Comparison of ENCODE assay signal across 9 mouse cellular contexts in the genomic region with DNA sequence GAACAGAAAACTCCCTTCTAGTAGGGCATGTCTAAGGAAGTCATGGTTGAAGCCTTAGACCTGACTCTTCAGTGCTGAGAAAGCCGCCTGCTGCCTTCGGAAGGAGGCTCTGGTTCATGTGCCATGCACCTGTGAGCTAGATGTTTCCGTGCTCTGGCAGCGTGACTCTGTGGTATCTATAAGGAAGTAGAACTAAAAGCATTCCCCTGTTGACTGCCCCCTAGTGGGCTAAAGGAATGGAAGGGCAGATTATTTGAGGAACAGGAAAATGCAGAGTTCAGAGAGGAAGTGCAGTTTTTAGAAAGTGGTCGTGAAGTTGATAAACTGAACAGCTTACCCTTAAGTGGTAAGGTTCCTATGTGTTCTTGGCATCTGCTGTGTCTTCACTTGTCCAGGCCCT. TPM values are rescaled to one million over a fixed set of nuclear protein-coding genes. Genes with fewer than 3 reads are reported as not detected.
DNase-seq lines count a peak whose midpoint lies in the region; ATAC-seq and TF ChIP-seq lines count a peak whose summit lies in the region.
"Had no signal": no experiment of that assay in that cellular context is flagged by ENCODE, and none has a peak within 500 bp of the region (broad histone marks: within the 10 kb centered on the region; RNA-seq: fewer than 3 reads in every experiment).

No protein-coding gene starts in this region.

- H3K36me3 ChIP-seq in forebrain, postnatal 0 days (ENCODE audit: insufficient read depth): peaks cover 18% of the 10 kb centered on the region
- peaks cover 9% of the 10 kb centered on the region; the same call in 1 of the 2 replicates for H3K36me3 ChIP-seq in forebrain, embryonic 16.5 days (ENCODE audit: control insufficient read depth, insufficient read depth)
- peaks cover 31% of the 10 kb centered on the region for H3K36me3 ChIP-seq in embryonic facial prominence, embryonic 14.5 days (ENCODE audit: control insufficient read depth, insufficient read depth, low read length)
- peaks cover 48% of the 10 kb centered on the region for H3K36me3 ChIP-seq in limb, embryonic 10.5 days

- H3K9ac ChIP-seq in forebrain, postnatal 0 days: no peak overlapping the region
- H3K9ac ChIP-seq in forebrain, embryonic 16.5 days (replicated peaks; ENCODE audit: low read depth, low read length): no peak overlapping the region
- no peak overlapping the region for H3K9ac ChIP-seq in embryonic facial prominence, embryonic 14.5 days (ENCODE audit: low read depth, low read length)

- H3K4me3 ChIP-seq in forebrain, postnatal 0 days (ENCODE audit: low read depth, low read length): no peak overlapping the region
- H3K4me3 ChIP-seq in forebrain, embryonic 16.5 days (replicated peaks; ENCODE audit: low read length): no peak overlapping the region
- no peak overlapping the region for H3K4me3 ChIP-seq in embryonic facial prominence, embryonic 14.5 days (ENCODE audit: low read depth, low read length)
- no peak overlapping the region for H3K4me3 ChIP-seq in limb, embryonic 10.5 days

- H3K4me1 ChIP-seq in forebrain, postnatal 0 days (ENCODE audit: insufficient read depth): no peaks in the 10 kb centered on the region
- no peaks in the 10 kb centered on the region for H3K4me1 ChIP-seq in forebrain, embryonic 16.5 days (replicated peaks; ENCODE audit: control insufficient read depth, insufficient read depth, low read length)
- H3K4me1 ChIP-seq in embryonic facial prominence, embryonic 14.5 days (ENCODE audit: control insufficient read depth, insufficient read depth, low read length): no peaks in the 10 kb centered on the region
- H3K4me1 ChIP-seq in limb, embryonic 10.5 days: no peaks in the 10 kb centered on the region

- H3K27ac ChIP-seq in forebrain, postnatal 0 days (ENCODE audit: low read depth, low read length): no peak overlapping the region
- no peak overlapping the region for H3K27ac ChIP-seq in forebrain, embryonic 16.5 days (ENCODE audit: low read length)
- no peak overlapping the region for H3K27ac ChIP-seq in embryonic facial prominence, embryonic 14.5 days (replicated peaks; ENCODE audit: low read depth, low read length)
- no peak overlapping the region for H3K27ac ChIP-seq in limb, embryonic 10.5 days

- H3K9me3 ChIP-seq in forebrain, postnatal 0 days (ENCODE audit: low read length): no peaks in the 10 kb centered on the region
- no peaks in the 10 kb centered on the region for H3K9me3 ChIP-seq in forebrain, embryonic 16.5 days (ENCODE audit: control insufficient read depth, low read length)
- no peaks in the 10 kb centered on the region for H3K9me3 ChIP-seq in embryonic facial prominence, embryonic 14.5 days (ENCODE audit: control insufficient read depth, low read length)
- no peaks in the 10 kb centered on the region for H3K9me3 ChIP-seq in limb, embryonic 10.5 days (replicated peaks)

- peak; percentile 64 for TF ChIP-seq CTCF in forebrain, postnatal 0 days (IDR thresholded peaks at IDR 0.05; ENCODE audit: low read depth)

- H3K27me3 ChIP-seq in forebrain, postnatal 0 days (ENCODE audit: insufficient read depth, low read length): no peaks in the 10 kb centered on the region
- H3K27me3 ChIP-seq in forebrain, embryonic 16.5 days (replicated peaks; ENCODE audit: control insufficient read depth, insufficient read depth, low read length): no peaks in the 10 kb centered on the region
- no peaks in the 10 kb centered on the region for H3K27me3 ChIP-seq in embryonic facial prominence, embryonic 14.5 days (replicated peaks; ENCODE audit: control insufficient read depth, insufficient read depth, low read length)
- H3K27me3 ChIP-seq in limb, embryonic 10.5 days (ENCODE audit: low read depth, poor library complexity, severe bottlenecking): no peaks in the 10 kb centered on the region

- 77% methylated on average over 5 of the region's 5 CpGs for WGBS in forebrain, postnatal 0 days
- WGBS in forebrain, embryonic 16.5 days: 84% methylated on average over 5 of the region's 5 CpGs
- 73% methylated on average over 5 of the region's 5 CpGs for WGBS in embryonic facial prominence, embryonic 14.5 days
- 85% methylated on average over 5 of the region's 5 CpGs for WGBS in limb, embryonic 10.5 days

- no peak for ATAC-seq in forebrain, postnatal 0 days
- ATAC-seq in forebrain, embryonic 16.5 days: no peak
- ATAC-seq in embryonic facial prominence, embryonic 14.5 days (ENCODE audit: low read depth): no peak

- H3K4me2 ChIP-seq in forebrain, postnatal 0 days (ENCODE audit: low read depth): no peak overlapping the region
- no peak overlapping the region for H3K4me2 ChIP-seq in forebrain, embryonic 16.5 days (ENCODE audit: low read length)
- H3K4me2 ChIP-seq in embryonic facial prominence, embryonic 14.5 days (ENCODE audit: low read depth, low read length): no peak overlapping the region

- no peak for DNase-seq in forebrain, postnatal 0 days
- DNase-seq in urinary bladder, postnatal 14 days (ENCODE audit: low spot score): peak; percentile 45
- no peak for DNase-seq in urinary bladder, postnatal 10 days (ENCODE audit: low spot score)
- DNase-seq in embryonic facial prominence, embryonic 14.5 days (ENCODE audit: low spot score): peak; percentile 28
- peak; percentile 23 to 66 for DNase-seq in left cerebral cortex, adult 9 months (ENCODE audit: low spot score in 2 of 2)
- DNase-seq in retina, postnatal 1 day: peak; percentile 52
- DNase-seq in limb, embryonic 10.5 days (ENCODE audit: low spot score): no peak

RNA-seq across cellular contexts. Expression of a gene that starts 54.9 kb away (rescaled TPM):
- total RNA-seq in forebrain, postnatal 0 days (2014; rRNA removed): not detected in 2 replicates
- not detected in 2 replicates for polyA plus RNA-seq in forebrain, postnatal 0 days (2015; fragmentation: Nextera tagmentation; extraction: Ambion mirVana)
- polyA plus RNA-seq in forebrain, embryonic 16.5 days (2015; fragmentation: Nextera tagmentation; extraction: Ambion mirVana): not detected in 2 replicates
- not detected in 2 replicates for polyA plus RNA-seq in embryonic facial prominence, embryonic 14.5 days (2014; fragmentation: Nextera tagmentation; extraction: Ambion mirVana)
- polyA plus RNA-seq in limb, embryonic 10.5 days (2016; fragmentation: Nextera tagmentation; extraction: Ambion mirVana): not detected in 2 replicates
- total RNA-seq: adrenal gland, adult 18-20 months had no signal

Comparison
In these comparisons a context has a peak if more than half of its experiments do, and no peak if none do; other contexts are left out.
1. DNase-seq: peak in urinary bladder, postnatal 14 days (single experiment), embryonic facial prominence, embryonic 14.5 days (single experiment), left cerebral cortex, adult 9 months (2 of 2) and retina, postnatal 1 day (single experiment); none in forebrain, postnatal 0 days (single experiment), urinary bladder, postnatal 10 days (single experiment) and limb, embryonic 10.5 days (single experiment).